Mouse (Mus musculus) mouse embryonic stem cell (cell line): ENCODE measurements around the gene Cat.

ENCODE experiments used
- in situ Hi-C, 2 experiments: fragments of 300-500 bp; cut with MboI; formaldehyde crosslinking; loops; 1 replicate in 1 of 2; 3 replicates in 1 of 2; pipeline ENCODE4 v1.14.3; 2019 to 2020; ENCODE audit warnings: low sequenced_read_pairs in 2 of 2, low pct_unique_long_range_greater_than_20kb in 1 of 2, mixed read lengths in 1 of 2; ENCODE audit not compliant: unreplicated experiment in 1 of 2

The Cat gene

GRCm38 (mm10) chr2:103484617-103485401 lies at the start of gene Cat:
Cat (minus strand) TSS chr2:103485160.
- in situ Hi-C loops, result no loop called here

- in situ Hi-C loops, result no loop called here
Measured at GRCm38 (mm10) chr2:103525596-103525995, 40.6 kb upstream of the Cat start.

DNA sequence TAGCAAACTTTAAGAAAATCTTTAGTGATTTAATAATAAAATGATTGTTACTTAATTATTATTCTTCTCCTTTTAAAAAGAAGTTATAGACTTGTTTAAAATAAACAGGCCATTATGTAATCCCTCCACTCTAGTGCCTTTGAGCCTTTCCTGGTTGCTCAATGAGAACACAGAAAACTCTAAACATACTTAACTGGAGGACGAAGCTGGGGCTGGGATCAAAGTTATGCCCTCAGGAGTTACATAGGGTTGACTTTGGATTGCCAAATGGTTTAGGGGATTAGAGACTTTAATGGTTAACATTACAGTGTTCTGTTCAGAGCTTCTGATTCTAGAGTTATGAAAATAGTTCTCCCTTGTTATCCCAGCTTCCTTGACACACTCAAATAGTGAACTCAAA lies 31.5 kb upstream of the Cat start:
- in situ Hi-C loops, result no loop called here

- in situ Hi-C loops, result no loop called here
Measured at GRCm38 (mm10) chr2:103515513-103516180, 30.7 kb upstream of the Cat start.

- in situ Hi-C loops, result no loop called here
Measured at GRCm38 (mm10) chr2:103512066-103512795, 27.3 kb upstream of the Cat start.

DNA sequence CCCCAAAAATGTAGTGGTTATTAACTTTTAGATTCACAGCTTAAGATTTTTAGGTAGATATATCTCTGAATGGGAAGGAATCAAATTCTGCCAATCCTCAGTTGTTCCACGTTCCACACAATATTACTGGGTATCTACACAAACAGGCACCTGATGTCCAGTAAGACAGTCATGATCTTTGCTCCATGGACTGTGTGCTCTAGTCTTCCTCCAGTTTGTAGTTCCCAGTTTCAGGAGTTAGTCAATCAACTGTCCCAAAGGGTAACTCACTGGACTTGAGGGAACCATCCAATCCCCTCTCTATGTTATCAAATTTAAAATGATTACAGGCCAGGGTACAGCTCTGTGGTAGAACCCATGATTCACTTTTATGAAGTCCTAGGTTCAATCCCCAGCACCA lies 26.7 kb upstream of the Cat start:
- in situ Hi-C loops, result no loop called here

GRCm38 (mm10) chr2:103511042-103511441 lies 26.1 kb upstream of the Cat start:
- in situ Hi-C loops, result no loop called here

DNA sequence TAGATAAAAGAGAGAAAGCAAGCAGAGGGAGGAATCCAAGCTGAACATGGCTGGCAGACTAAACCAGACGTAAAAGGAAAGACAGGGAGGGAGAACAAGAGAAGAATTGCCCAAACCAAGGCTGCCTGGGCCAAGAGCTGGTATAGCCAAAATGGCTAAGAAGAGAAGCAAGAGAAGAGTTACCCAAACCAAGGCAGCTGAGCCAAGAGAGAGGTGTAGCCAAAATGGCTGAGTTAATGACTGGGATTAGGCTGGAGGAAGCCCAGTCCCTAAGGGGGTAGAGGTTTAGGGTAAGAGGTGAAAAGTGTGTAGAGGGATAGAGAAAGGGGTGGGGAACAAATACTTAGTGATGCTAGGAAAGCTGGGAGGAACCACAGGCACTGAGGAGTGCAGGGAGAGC lies 22.7 kb upstream of the Cat start:
- in situ Hi-C loops, result no loop called here

- in situ Hi-C loops, result no loop called here
Measured at GRCm38 (mm10) chr2:103505956-103506355, 21.0 kb upstream of the Cat start.

DNA sequence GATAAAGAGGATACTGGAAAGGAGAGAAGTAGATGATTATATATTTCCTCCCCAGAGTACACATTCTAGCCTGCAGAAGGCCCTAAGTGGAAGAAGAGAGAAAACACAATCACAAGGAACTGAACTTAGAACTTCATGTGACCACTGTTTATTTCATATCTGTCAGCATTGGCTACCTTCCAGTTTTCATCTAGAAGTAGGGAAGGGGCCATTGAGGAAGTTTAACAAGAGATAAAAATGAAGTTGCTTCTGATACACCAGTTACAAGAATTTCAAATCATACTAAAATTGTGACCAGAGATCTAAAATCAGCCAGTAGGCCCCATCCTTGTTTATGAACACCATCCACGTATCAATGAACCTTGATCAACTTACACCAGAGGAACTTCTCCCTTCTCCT lies 19.5 kb upstream of the Cat start:
- in situ Hi-C loops, result no loop called here

DNA sequence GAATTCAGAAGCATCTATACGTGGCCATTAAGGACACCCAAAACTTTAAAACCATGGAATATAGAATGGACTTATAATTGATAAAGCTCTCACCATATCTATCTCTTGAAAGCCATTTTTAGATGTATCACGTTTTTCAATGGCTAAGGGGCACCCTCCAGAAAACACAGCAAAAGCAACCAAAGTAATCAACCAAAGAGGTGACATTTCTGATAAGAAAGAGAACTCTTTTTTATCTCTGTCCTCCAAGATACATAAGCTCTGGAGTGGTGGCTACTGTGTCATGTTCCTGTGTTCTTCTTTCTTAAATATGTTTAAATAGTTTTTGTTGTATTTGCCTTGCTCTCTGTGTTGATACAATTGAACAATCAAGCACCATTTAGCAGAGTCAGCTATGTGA lies 15.8 kb upstream of the Cat start:
- in situ Hi-C loops, result no loop called here

DNA sequence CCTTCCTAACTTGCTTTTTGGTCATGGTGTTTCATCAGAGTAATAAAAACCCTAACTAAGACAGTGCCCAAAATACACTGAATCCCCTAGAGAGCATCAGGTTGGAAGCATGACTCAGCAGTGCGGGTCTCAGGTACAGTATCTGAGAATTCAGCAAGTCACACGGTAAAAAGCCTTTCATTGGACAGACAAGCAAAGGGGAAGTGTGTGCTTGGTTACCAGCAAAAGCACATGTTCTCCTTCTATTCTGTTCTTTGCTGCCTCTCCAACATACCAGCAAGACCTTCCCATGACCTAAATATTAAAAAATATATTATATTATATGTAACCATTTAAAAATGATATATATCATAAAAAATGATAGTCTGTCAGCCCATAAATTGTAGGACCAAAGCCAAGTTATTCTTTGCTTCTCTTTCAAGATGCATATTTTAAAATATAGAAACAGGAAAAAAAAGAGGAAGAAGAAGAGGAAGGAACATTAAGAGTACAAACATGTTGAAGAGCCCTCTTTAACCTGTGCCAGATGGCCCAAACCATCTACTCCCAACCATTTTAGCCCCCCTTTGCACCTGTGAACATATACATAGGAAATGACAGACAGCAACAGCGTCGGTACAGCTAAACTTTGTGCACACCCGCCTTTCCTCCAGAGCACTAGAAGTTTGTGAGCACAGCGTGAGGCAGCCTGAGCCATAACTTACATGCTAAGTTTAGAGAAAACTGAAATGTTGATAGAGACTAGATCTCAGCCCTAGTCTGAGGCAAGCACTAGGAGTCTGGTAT lies 10.9 kb upstream of the Cat start:
- in situ Hi-C loops, result no loop called here

DNA sequence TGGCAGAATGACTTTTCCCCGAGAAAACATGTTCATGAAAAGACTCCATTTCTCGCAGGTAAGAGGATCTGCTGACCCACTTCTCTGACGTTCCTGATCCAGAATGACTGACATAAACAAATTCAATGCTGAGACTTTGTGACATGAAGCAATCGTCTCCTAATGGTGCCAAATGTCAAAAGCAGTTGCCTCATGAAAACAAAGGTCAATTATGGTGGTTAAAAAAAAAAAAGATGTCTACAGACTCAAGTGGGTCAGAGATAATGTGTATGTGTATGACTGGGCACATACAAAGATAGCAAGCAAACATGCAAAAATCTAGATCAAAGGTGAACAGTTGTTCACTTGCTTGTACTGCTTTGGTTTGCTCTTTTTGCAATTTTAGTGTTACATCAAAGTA lies 8.9 kb upstream of the Cat start:
- in situ Hi-C loops, result no loop called here

DNA sequence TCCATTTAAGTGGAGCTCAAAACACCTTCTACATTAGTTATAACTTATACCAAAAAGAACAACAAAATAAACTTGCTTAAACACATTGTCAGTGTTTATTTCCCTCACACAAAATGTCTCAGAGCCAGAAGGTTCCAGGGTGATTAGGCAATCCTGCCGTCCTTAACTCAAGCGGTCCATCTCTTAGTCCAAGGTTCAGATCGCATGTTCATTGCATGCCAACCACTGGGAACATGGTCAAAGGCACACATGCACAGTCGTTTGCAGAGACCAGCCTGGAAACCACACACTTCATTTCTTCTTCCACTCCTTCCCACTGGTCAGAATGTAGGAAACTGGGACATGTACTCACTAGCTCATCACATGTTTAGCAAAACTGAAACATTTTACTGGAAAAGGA lies 7.6 kb upstream of the Cat start:
- in situ Hi-C loops, result no loop called here

GRCm38 (mm10) chr2:103483986-103484520 lies 907 bp downstream of the Cat start:
- in situ Hi-C loops, result no loop called here

DNA sequence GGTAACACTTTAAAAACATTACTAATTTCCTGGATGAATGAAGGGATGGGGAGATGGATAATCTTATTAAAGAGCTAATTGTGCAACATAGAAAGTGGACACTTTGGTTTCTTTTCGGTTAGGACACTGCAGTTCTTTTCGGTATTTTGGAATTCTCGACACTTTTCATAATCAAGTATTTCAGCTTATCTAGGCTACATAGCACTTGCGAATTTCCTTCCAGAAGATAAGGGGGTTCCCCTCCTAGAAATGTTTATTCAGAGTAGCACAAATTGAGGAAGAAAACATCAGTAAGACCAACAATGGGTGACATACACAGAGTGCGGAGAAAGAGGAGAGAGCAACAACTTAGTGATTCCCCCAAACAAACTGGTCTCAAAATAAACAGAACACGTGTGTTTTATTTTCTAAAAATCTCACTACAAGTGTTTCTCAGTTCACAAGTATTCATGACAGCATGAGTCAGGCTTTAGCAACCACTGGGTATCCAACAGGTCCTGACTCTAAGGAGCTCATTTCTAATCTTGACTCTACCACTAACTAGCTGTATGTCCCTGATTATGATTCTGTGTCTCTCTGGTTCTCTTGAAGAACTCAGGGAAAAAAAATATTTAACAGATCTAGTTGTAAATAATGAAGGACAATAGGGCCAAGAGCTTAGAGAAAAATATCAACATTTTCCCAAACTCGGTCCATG lies 1.5 kb downstream of the Cat start:
- in situ Hi-C loops, result no loop called here

DNA sequence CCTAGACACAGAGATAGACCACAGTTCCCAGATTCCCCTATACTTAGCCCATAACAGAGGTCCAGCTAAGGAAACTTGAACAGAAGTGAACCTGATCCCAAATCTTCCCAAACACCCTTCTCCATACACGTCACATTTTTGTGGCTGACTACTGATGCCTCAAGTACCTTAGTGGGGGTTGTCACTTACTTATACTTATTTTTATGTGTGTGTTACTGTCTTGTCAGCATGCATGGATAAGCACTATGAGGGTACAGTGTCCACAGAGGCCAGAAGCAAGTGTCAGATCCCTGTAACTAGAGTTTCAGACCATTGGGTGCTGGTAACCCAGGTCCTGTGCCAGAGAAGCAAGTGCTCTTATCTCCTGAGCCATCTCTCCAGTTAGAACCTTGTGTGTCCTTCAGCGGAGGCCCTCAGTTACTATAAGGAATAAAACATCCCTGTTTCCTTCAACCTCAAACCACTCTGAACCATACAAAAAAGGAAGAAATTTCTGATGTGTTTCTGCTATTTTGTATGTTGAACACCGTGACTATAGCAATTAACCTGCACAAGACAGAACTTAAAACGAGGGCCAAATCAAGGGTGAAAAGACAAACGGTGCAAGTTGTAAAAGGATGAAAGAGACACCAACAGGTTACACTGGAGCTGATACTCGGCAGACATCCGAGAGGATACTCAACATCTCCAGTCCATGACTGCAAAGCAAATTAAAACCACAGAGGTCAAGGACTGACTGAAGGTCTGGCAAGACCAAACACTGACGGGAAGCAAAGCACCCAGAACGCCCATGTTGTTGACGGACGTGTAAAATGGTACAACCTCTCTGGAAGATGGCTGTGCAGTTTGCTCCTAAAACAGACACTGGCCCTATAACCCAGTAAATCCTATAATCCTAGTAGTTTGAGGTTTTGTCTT lies 3.4 kb downstream of the Cat start:
- in situ Hi-C loops, result no loop called here
